Mouse (Mus musculus) ES-Bruce4 (cell line): Measurements from ENCODE around the gene Gm960. TPM values are rescaled to one million over a fixed set of nuclear protein-coding genes. Genes with fewer than 3 reads are reported as not detected.
A peak's percentile ranks its signal among the peaks of the same experiment; 100 is the strongest.

ENCODE experiments used
- H3K27ac ChIP-seq: 2 replicates; pipeline ENCODE4 v1.5.1; 2012; ENCODE audit warnings: low read length, inconsistent platforms; ENCODE audit not compliant: insufficient read depth
- H3K27me3 ChIP-seq: 2 replicates; pipeline ENCODE4 v1.6.1; 2012; ENCODE audit warnings: mild to moderate bottlenecking, low read length, inconsistent platforms; ENCODE audit not compliant: control insufficient read depth, poor library complexity, insufficient read depth, severe bottlenecking
- H3K36me3 ChIP-seq: 2 replicates; pipeline ENCODE4 v1.6.1; 2012; ENCODE audit warnings: inconsistent platforms, mild to moderate bottlenecking, low read length, moderate library complexity; ENCODE audit not compliant: control insufficient read depth, poor library complexity, insufficient read depth, severe bottlenecking
- H3K4me1 ChIP-seq: one replicate; pipeline ENCODE4 v1.8.1; 2011; ENCODE audit warnings: low read length; ENCODE audit not compliant: control insufficient read depth, insufficient read depth
- H3K4me3 ChIP-seq: 2 replicates; pipeline ENCODE4 v1.5.1; 2011; ENCODE audit warnings: low read depth, mild to moderate bottlenecking, low read length
- H3K9ac ChIP-seq: 2 replicates; pipeline ENCODE4 v1.6.1; 2012; ENCODE audit warnings: low read depth, mild to moderate bottlenecking, inconsistent platforms; ENCODE audit not compliant: poor library complexity, severe bottlenecking
- H3K9me3 ChIP-seq: replicated peaks from 2 replicates; pipeline ENCODE4 v1.6.1; 2012; ENCODE audit warnings: mild to moderate bottlenecking, low read length, inconsistent platforms; ENCODE audit not compliant: control insufficient read depth, poor library complexity, insufficient read depth, severe bottlenecking
- CTCF ChIP-seq: IDR thresholded peaks from one replicate; pipeline ENCODE4 v1.8.1; 2011; ENCODE audit warnings: low read depth, low read length
- EP300 ChIP-seq: IDR thresholded peaks from 2 replicates; pipeline ENCODE4 v1.6.1; 2011; ENCODE audit warnings: low read depth, low read length; ENCODE audit not compliant: insufficient read depth
- POLR2A ChIP-seq: IDR thresholded peaks from one replicate; pipeline ENCODE4 v1.8.1; 2011; ENCODE audit warnings: low read length; ENCODE audit not compliant: insufficient read depth
- polyA plus RNA-seq: library from polyadenylated mRNA; stranded (reverse); fragments of >200 nt; gene quantifications from 2 replicates; pipeline ENCODE4 v1.2.4, GENCODE M21; 2011; ENCODE audit warnings: low read depth; ENCODE audit not compliant: missing spikeins, insufficient read depth, insufficient read length

Gm960 gene
- polyA plus RNA-seq, 1 experiment: 0.87 TPM

- no peaks in the 10 kb centered on the region for H3K4me1 ChIP-seq
- peaks cover 8% of the 10 kb centered on the region for H3K36me3 ChIP-seq
Measured at GRCm38 (mm10) chr19:4625829-4626535, 72.5 kb downstream of the Gm960 start.

GRCm38 (mm10) chr19:4625179-4625828, 73.2 kb downstream of the Gm960 start, which contains the start of gene Rce1:
Rce1 (minus strand) TSS chr19:4625641.
- H3K36me3 ChIP-seq: peaks cover 8% of the 10 kb centered on the region
- H3K9ac ChIP-seq: peak within 1 kb of the TSS; percentile 82
- peak within 1 kb of the TSS; percentile 40; the same call in 1 of the 2 replicates for H3K27ac ChIP-seq
- no peaks in the 10 kb centered on the region for H3K27me3 ChIP-seq
- TF ChIP-seq EP300: no peak
- TF ChIP-seq POLR2A: no peak
- TF ChIP-seq CTCF: no peak
- H3K9me3 ChIP-seq: no peaks in the 10 kb centered on the region
- H3K4me1 ChIP-seq: no peaks in the 10 kb centered on the region
- peak within 1 kb of the TSS; percentile 95 for H3K4me3 ChIP-seq

More at GRCm38 (mm10) chr19:4625829-4626535, 72.5 kb downstream of the Gm960 start:
- TF ChIP-seq EP300 (no peak), POLR2A (no peak), CTCF (no peak)
- no peaks in the 10 kb centered on the region for H3K9me3 ChIP-seq
- H3K9ac ChIP-seq: peak overlapping the region; percentile 82
- peak overlapping the region; percentile 40; the same call in 1 of the 2 replicates for H3K27ac ChIP-seq
- H3K4me3 ChIP-seq: peak overlapping the region; percentile 95
- no peaks in the 10 kb centered on the region for H3K27me3 ChIP-seq

- peak overlapping the region; percentile 95 for H3K4me3 ChIP-seq
- no peaks in the 10 kb centered on the region for H3K27me3 ChIP-seq
- H3K9me3 ChIP-seq: no peaks in the 10 kb centered on the region
- TF ChIP-seq CTCF: no peak
- no peak for TF ChIP-seq EP300
- no peak for TF ChIP-seq POLR2A
- H3K27ac ChIP-seq: no peak overlapping the region
- peaks cover 8% of the 10 kb centered on the region for H3K36me3 ChIP-seq
- H3K9ac ChIP-seq: peak overlapping the region; percentile 82
- no peaks in the 10 kb centered on the region for H3K4me1 ChIP-seq
Measured at GRCm38 (mm10) chr19:4624406-4625178, 73.9 kb downstream of the Gm960 start.

GRCm38 (mm10) chr19:4624006-4624405, 74.5 kb downstream of the Gm960 start:
- Histone ChIP-seq H3K9me3 (no peaks in the 10 kb centered on the region), H3K36me3 (peaks cover 8% of the 10 kb centered on the region), H3K27ac (no peak overlapping the region), H3K4me1 (no peaks in the 10 kb centered on the region), H3K4me3 (no peak overlapping the region), H3K9ac (no peak overlapping the region), H3K27me3 (no peaks in the 10 kb centered on the region)
- no peak for TF ChIP-seq CTCF
- TF ChIP-seq EP300: no peak
- TF ChIP-seq POLR2A: no peak

GRCm38 (mm10) chr19:4623419-4623818, 75.0 kb downstream of the Gm960 start:
- Histone ChIP-seq H3K27ac (no peak overlapping the region), H3K9ac (no peak overlapping the region), H3K9me3 (no peaks in the 10 kb centered on the region), H3K36me3 (peaks cover 8% of the 10 kb centered on the region), H3K27me3 (no peaks in the 10 kb centered on the region), H3K4me1 (no peaks in the 10 kb centered on the region), H3K4me3 (no peak overlapping the region)
- TF ChIP-seq EP300 (no peak), CTCF (no peak), POLR2A (no peak)
